Mouse (Mus musculus) heart, adult 2 months (tissue): Measurements from ENCODE around the gene Zfp36l2. TPM values are rescaled to one million over a fixed set of nuclear protein-coding genes. Genes with fewer than 3 reads are reported as not detected.
"Not testable (repeated sequence)": the region's sequence is repeated elsewhere in the genome, so short reads cannot be mapped to it uniquely, and the experiment has no call there.

ENCODE experiments used
- DNase-seq, 2 experiments: peaks; one replicate each; pipeline ENCODE4 v3.0.0; 2021
- H3K27ac ChIP-seq: fragments of 200-600 bp; 2 replicates; pipeline ENCODE4 v1.8.1; 2022
- H3K27me3 ChIP-seq: fragments of 200-500 bp; 2 replicates; pipeline ENCODE4 v1.6.1; 2012; ENCODE audit warnings: mild to moderate bottlenecking, low read length, inconsistent platforms, mixed read lengths; ENCODE audit not compliant: control insufficient read depth, insufficient read depth
- H3K36me3 ChIP-seq: fragments of 200-500 bp; 2 replicates; pipeline ENCODE4 v1.6.1; 2012; ENCODE audit warnings: low read length, inconsistent platforms; ENCODE audit not compliant: control insufficient read depth, insufficient read depth
- H3K4me1 ChIP-seq: fragments of 200-500 bp; 2 replicates; pipeline ENCODE4 v1.6.1; 2011; ENCODE audit warnings: low read length; ENCODE audit not compliant: control insufficient read depth, insufficient read depth
- H3K4me3 ChIP-seq: fragments of 200-600 bp; 2 replicates; pipeline ENCODE4 v1.8.1; 2022
- H3K79me2 ChIP-seq: fragments of 200-500 bp; replicated peaks from 2 replicates; pipeline ENCODE4 v1.6.1; 2012; ENCODE audit warnings: mild to moderate bottlenecking, inconsistent platforms, low read length, moderate library complexity, mixed read lengths; ENCODE audit not compliant: control insufficient read depth, insufficient read depth
- H3K9ac ChIP-seq: fragments of 200-500 bp; 2 replicates; pipeline ENCODE4 v1.6.1; 2012; ENCODE audit warnings: low read depth, mild to moderate bottlenecking, control low read depth, inconsistent platforms, low read length, mixed read lengths
- CTCF ChIP-seq: fragments of 200-600 bp; IDR thresholded peaks from 2 replicates; pipeline ENCODE4 v1.8.1; 2022; ENCODE audit warnings: antibody characterized with exemption, mild to moderate bottlenecking, moderate library complexity
- EP300 ChIP-seq: fragments of 200-500 bp; IDR thresholded peaks from 2 replicates; pipeline ENCODE4 v1.6.1; 2011; ENCODE audit warnings: low read depth, low read length, control low read depth; ENCODE audit not compliant: insufficient read depth
- POLR2A ChIP-seq: fragments of 200-500 bp; IDR thresholded peaks from 2 replicates; pipeline ENCODE4 v1.6.1; 2011; ENCODE audit warnings: mild to moderate bottlenecking, low read depth, low read length, control low read depth; ENCODE audit not compliant: insufficient read depth
- WGBS: fragments of 180-500 bp; shearing (Covaris S2); methylation state at CpG from one replicate; pipeline ENCODE4 v1.1.7; 2018; 5-methylcytosine and 5-hydroxymethylcytosine counted together
- intact Hi-C: fragments of 180-260 bp; cut with DNase I; formaldehyde crosslinking; loops from one replicate; pipeline ENCODE4 v1.15.1; 2025
- long read RNA-seq: library from polyadenylated mRNA; stranded (forward); transcript quantifications from one replicate; pipeline ENCODE4 v2.0.0, GENCODE M21; 2021
- polyA plus RNA-seq: library from polyadenylated mRNA; depleted of rRNA; stranded (reverse); fragments of >200 nt; gene quantifications from 2 replicates; pipeline ENCODE4 v1.2.3, GENCODE M21; 2012; rRNA removed
- total RNA-seq, 2 experiments: library from RNA; stranded (reverse); gene quantifications; 2 replicates each; pipeline ENCODE4 v1.2.3; 2021

The Zfp36l2 gene
- total RNA-seq = 10 to 100 TPM; 19.3 to 23.3 TPM
- 15.7 and 19.8 TPM in 2 replicates for polyA plus RNA-seq
- long read RNA-seq, transcript Zfp36l2-201 (2 exons, 3,530 nt) = major isoform, 8 of 10 reads
- long read RNA-seq, partial matches to known transcripts = 0 of 10 reads
- long read RNA-seq, other reads (novel, unspliced or antisense) = 2 of 10 reads

- intact Hi-C loops = loop anchor here (2.0 kb wide), 1 partner anchor 215 kb away; no protein-coding TSS in a partner anchor
- DNase-seq = peak; percentile 98
- Histone ChIP-seq H3K27me3 (no peaks in the 10 kb centered on the region), H3K9ac (peak within 1 kb of the TSS; percentile 97), H3K27ac (peak within 1 kb of the TSS; percentile 99), H3K36me3 (peaks cover 3% of the 10 kb centered on the region; the same call in 1 of the 2 replicates), H3K4me1 (peaks cover 6% of the 10 kb centered on the region), H3K79me2 (no peaks in the 10 kb centered on the region), H3K4me3 (peak within 1 kb of the TSS; percentile 79)
- under 1% methylated on average over 74 of the region's 76 CpGs for WGBS
- TF ChIP-seq POLR2A (peak; percentile 88), CTCF (no peak), EP300 (0 out of 2 replicates have a peak, but pooled peaks have one; percentile 12)
Measured at GRCm38 (mm10) chr17:84187727-84188373, at the start of gene Zfp36l2. Gene Zfp36l2 (minus strand): TSS chr17:84187947.

GRCm38 (mm10) chr17:84236781-84237557, 49.2 kb upstream of the Zfp36l2 start:
- 24% methylated on average over 7 of the region's 7 CpGs for WGBS
- H3K27ac ChIP-seq = peak overlapping the region; percentile 70

GRCm38 (mm10) chr17:84235399-84235928, 47.7 kb upstream of the Zfp36l2 start:
- H3K36me3 ChIP-seq = peaks cover 5% of the 10 kb centered on the region; the same call in 1 of the 2 replicates
- TF ChIP-seq CTCF (no peak), EP300 (no peak), POLR2A (no peak)
- H3K79me2 ChIP-seq = no peaks in the 10 kb centered on the region
- H3K4me1 ChIP-seq = peaks cover 15% of the 10 kb centered on the region
- intact Hi-C loops = no loop called here
- no peaks in the 10 kb centered on the region for H3K27me3 ChIP-seq
- peak overlapping the region; percentile 36 for H3K27ac ChIP-seq
- 87% methylated on average over 4 of the region's 4 CpGs for WGBS
- DNase-seq = peak in 1 of 2 experiments; percentile 18
- H3K9ac ChIP-seq = no peak overlapping the region
- H3K4me3 ChIP-seq = no peak overlapping the region

More at GRCm38 (mm10) chr17:84236781-84237557, 49.2 kb upstream of the Zfp36l2 start:
- H3K36me3 ChIP-seq = peaks cover 5% of the 10 kb centered on the region; the same call in 1 of the 2 replicates
- H3K4me1 ChIP-seq = peaks cover 15% of the 10 kb centered on the region
- TF ChIP-seq CTCF (no peak), POLR2A (0 out of 2 replicates have a peak, but pooled peaks have one; percentile 11), EP300 (no peak)
- peak; percentile 40 to 52 for DNase-seq
- H3K27me3 ChIP-seq = no peaks in the 10 kb centered on the region
- no peak overlapping the region for H3K4me3 ChIP-seq
- intact Hi-C loops = no loop called here
- H3K79me2 ChIP-seq = no peaks in the 10 kb centered on the region
- no peak overlapping the region for H3K9ac ChIP-seq

- intact Hi-C loops, H3K79me2 ChIP-seq, H3K36me3 ChIP-seq, H3K27ac ChIP-seq, H3K27me3 ChIP-seq, DNase-seq, H3K4me3 ChIP-seq: not testable (repeated sequence)
- peaks cover 15% of the 10 kb centered on the region for H3K4me1 ChIP-seq
- H3K9ac ChIP-seq = peak overlapping the region; percentile 75
- 96% methylated on average over 4 of the region's 4 CpGs for WGBS
Measured at GRCm38 (mm10) chr17:84234785-84235184, 47.0 kb upstream of the Zfp36l2 start.

- peaks cover 5% of the 10 kb centered on the region; the same call in 1 of the 2 replicates for H3K36me3 ChIP-seq
- no peaks in the 10 kb centered on the region for H3K27me3 ChIP-seq
- H3K4me3 ChIP-seq = no peak overlapping the region
- TF ChIP-seq CTCF (no peak), POLR2A (no peak), EP300 (no peak)
- H3K4me1 ChIP-seq = peaks cover 15% of the 10 kb centered on the region
- no peak for DNase-seq
- intact Hi-C loops = no loop called here
- H3K27ac ChIP-seq = no peak overlapping the region
- no peaks in the 10 kb centered on the region for H3K79me2 ChIP-seq
- WGBS = 96% methylated on average over 2 of the region's 2 CpGs
- no peak overlapping the region for H3K9ac ChIP-seq
Measured at GRCm38 (mm10) chr17:84233758-84234157, 46.0 kb upstream of the Zfp36l2 start.
